Mouse (Mus musculus): Measurements from ENCODE around the gene Sec14l2.

DNA sequence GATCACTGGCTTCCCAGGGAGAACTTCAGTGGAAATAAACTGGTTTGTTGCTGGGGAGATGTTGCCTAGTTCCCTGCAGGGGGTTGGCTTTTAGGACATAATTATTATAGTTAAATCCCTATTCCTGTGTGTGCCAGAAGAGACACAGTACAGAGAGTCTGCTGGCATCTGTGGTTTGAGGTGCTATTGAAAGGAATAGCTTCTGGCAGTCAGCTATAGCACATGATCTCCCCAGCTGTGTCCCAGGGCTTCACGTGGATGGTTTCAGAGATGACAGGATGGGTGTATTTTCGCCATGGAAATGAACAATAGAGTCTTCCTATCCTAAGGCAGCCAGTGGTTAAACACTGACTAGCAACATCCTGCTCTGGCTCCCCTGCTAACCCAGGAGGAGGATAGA lies 35.9 kb downstream of the Sec14l2 start:
- TF ChIP-seq CTCF (IDR thresholded peaks at IDR 0.05; ENCODE audit: borderline replicate concordance, extremely low read depth, insufficient read depth, insufficient read length) (no peak), POLR2A (IDR thresholded peaks at IDR 0.05; ENCODE audit: borderline replicate concordance, extremely low read depth, insufficient read depth, insufficient read length, poor library complexity, severe bottlenecking) (no peak)

All from brain, embryonic 14.5 days (tissue).